Comparison of ENCODE assay signal across 25 mouse cellular contexts in genomic region chr1:7388627-7389026, GRCm38 (mm10).
"Had no signal": no experiment of that assay in that cellular context is flagged by ENCODE, and none has a peak within 500 bp of the region (broad histone marks: within the 10 kb centered on the region; RNA-seq: fewer than 3 reads in every experiment).

No protein-coding gene starts in this region.

- H3K4me2 ChIP-seq: heart, embryonic 11.5 days; heart, embryonic 13.5 days; heart, embryonic 15.5 days; hindbrain, embryonic 12.5 days; hindbrain, embryonic 14.5 days; kidney, embryonic 15.5 days; limb, embryonic 13.5 days; limb, embryonic 15.5 days had no signal

- H3K4me1 ChIP-seq: heart, embryonic 13.5 days; heart, embryonic 15.5 days; hindbrain, embryonic 12.5 days; kidney, embryonic 15.5 days; limb, embryonic 13.5 days; limb, embryonic 15.5 days had no signal

- H3K36me3 ChIP-seq: heart, embryonic 13.5 days; heart, embryonic 15.5 days; hindbrain, embryonic 12.5 days; kidney, embryonic 15.5 days; limb, embryonic 13.5 days; limb, embryonic 15.5 days had no signal

- H3K27ac ChIP-seq: heart, adult 2 months; heart, embryonic 13.5 days; heart, embryonic 15.5 days; hindbrain, embryonic 12.5 days; hindbrain, embryonic 14.5 days; kidney, embryonic 15.5 days; kidney, postnatal 0 days; limb, embryonic 13.5 days; limb, embryonic 15.5 days had no signal

- H3K9me3 ChIP-seq: heart, embryonic 13.5 days; heart, embryonic 15.5 days; hindbrain, embryonic 12.5 days; kidney, embryonic 15.5 days; limb, embryonic 15.5 days had no signal

- H3K27me3 ChIP-seq: heart, embryonic 13.5 days; heart, embryonic 15.5 days; hindbrain, embryonic 12.5 days; kidney, embryonic 15.5 days; limb, embryonic 13.5 days; limb, embryonic 15.5 days had no signal

- ATAC-seq: forebrain, embryonic 16.5 days; hindbrain, embryonic 16.5 days had no signal

- H3K9ac ChIP-seq: heart, embryonic 13.5 days; heart, embryonic 15.5 days; hindbrain, embryonic 12.5 days; hindbrain, embryonic 14.5 days; kidney, embryonic 15.5 days; limb, embryonic 13.5 days; limb, embryonic 15.5 days had no signal

- H3K4me3 ChIP-seq: heart, adult 2 months; heart, embryonic 13.5 days; heart, embryonic 15.5 days; hindbrain, embryonic 12.5 days; kidney, embryonic 15.5 days; limb, embryonic 13.5 days; limb, embryonic 15.5 days had no signal

- DNase-seq: gastrocnemius, postnatal 14 days; gastrocnemius, postnatal 36 days; heart, adult 11 months; heart, adult 2 months; heart, postnatal 14 days; heart, postnatal 36 days; kidney, adult 11 months; kidney, adult 2 months; kidney, adult 9 months; kidney, postnatal 14 days; kidney, postnatal 36 days; layer of hippocampus, adult 9-11 months; layer of hippocampus, postnatal 36 days; left cerebral cortex, postnatal 4 days had no signal
